Mouse (Mus musculus) cerebellum, adult 11-12 months (tissue): ENCODE results near the gene Hnf1a.

Source experiments
- DNase-seq: peaks from one replicate; pipeline ENCODE4 v3.0.0; 2022

Hnf1a gene

GRCm38 (mm10) chr5:114979250-114980121, 8.6 kb upstream of the Hnf1a start:
- DNase-seq = peak; percentile 75

- peak; percentile 21 for DNase-seq
Observed at GRCm38 (mm10) chr5:114978888-114979249, 8.0 kb upstream of the Hnf1a start.

- peak; percentile 18 for DNase-seq
Observed at GRCm38 (mm10) chr5:114978473-114978872, 7.6 kb upstream of the Hnf1a start.

GRCm38 (mm10) chr5:114976935-114977334, 6.0 kb upstream of the Hnf1a start:
- no peak for DNase-seq

GRCm38 (mm10) chr5:114973131-114973530, 2.2 kb upstream of the Hnf1a start:
- no peak for DNase-seq

- no peak for DNase-seq
Observed at GRCm38 (mm10) chr5:114972201-114972600, 1.3 kb upstream of the Hnf1a start.

- DNase-seq = no peak
Observed at GRCm38 (mm10) chr5:114969609-114970215, 1.2 kb downstream of the Hnf1a start.

GRCm38 (mm10) chr5:114969064-114969463, 1.8 kb downstream of the Hnf1a start:
- DNase-seq = no peak

GRCm38 (mm10) chr5:114968651-114969050, 2.2 kb downstream of the Hnf1a start:
- no peak for DNase-seq

- DNase-seq = no peak
Observed at GRCm38 (mm10) chr5:114967523-114968268, 3.2 kb downstream of the Hnf1a start.

GRCm38 (mm10) chr5:114964967-114965898, 5.7 kb downstream of the Hnf1a start:
- DNase-seq = no peak

GRCm38 (mm10) chr5:114964315-114964966, 6.5 kb downstream of the Hnf1a start:
- DNase-seq = no peak

GRCm38 (mm10) chr5:114961590-114962360, 9.1 kb downstream of the Hnf1a start:
- no peak for DNase-seq

GRCm38 (mm10) chr5:114958069-114958468, 12.8 kb downstream of the Hnf1a start:
- no peak for DNase-seq

- no peak for DNase-seq
Observed at GRCm38 (mm10) chr5:114953326-114953725, 17.6 kb downstream of the Hnf1a start.

- no peak for DNase-seq
Observed at GRCm38 (mm10) chr5:114951279-114951880, 19.5 kb downstream of the Hnf1a start.

GRCm38 (mm10) chr5:114950669-114951068, 20.2 kb downstream of the Hnf1a start:
- peak; percentile 19 for DNase-seq

- DNase-seq = no peak
Observed at GRCm38 (mm10) chr5:114949812-114950211, 21.1 kb downstream of the Hnf1a start.

GRCm38 (mm10) chr5:114949316-114949715, 21.6 kb downstream of the Hnf1a start:
- DNase-seq = peak; percentile 73

GRCm38 (mm10) chr5:114948891-114949290, 22.0 kb downstream of the Hnf1a start:
- peak; percentile 57 for DNase-seq

GRCm38 (mm10) chr5:114945072-114945471, 25.8 kb downstream of the Hnf1a start:
- DNase-seq = no peak
